ENCODE assay signal across 7 mouse cellular contexts in genomic region chr9:50855780-50856179, GRCm38 (mm10). TPM values are rescaled to one million over a fixed set of nuclear protein-coding genes. Genes with fewer than 3 reads are reported as not detected.
DNase-seq lines count a peak whose midpoint lies in the region; ATAC-seq and TF ChIP-seq lines count a peak whose summit lies in the region.

No protein-coding gene starts in this region.

- no peak for TF ChIP-seq CTCF in lung, embryonic 14.5 days (IDR thresholded peaks at IDR 0.05; ENCODE audit: low read depth)
- no peak for TF ChIP-seq CTCF in lung, adult 2 months (IDR thresholded peaks at IDR 0.05; ENCODE audit: insufficient read depth, low read length)

- peak overlapping the region; percentile 86 for H3K27ac ChIP-seq in lung, embryonic 14.5 days (ENCODE audit: low read depth)
- no peak overlapping the region for H3K27ac ChIP-seq in forebrain, embryonic 11.5 days (ENCODE audit: low read depth, low read length)
- H3K27ac ChIP-seq in limb, embryonic 12.5 days: peak overlapping the region; percentile 93
- peak overlapping the region; percentile 77; the same call in 1 of the 2 replicates for H3K27ac ChIP-seq in neural tube, embryonic 15.5 days (replicated peaks)

- H3K4me3 ChIP-seq in lung, embryonic 14.5 days (ENCODE audit: low read depth, low read length): peak overlapping the region; percentile 81; the same call in 1 of the 2 replicates
- no peak overlapping the region for H3K4me3 ChIP-seq in lung, adult 2 months (replicated peaks; ENCODE audit: extremely low read depth, low read depth, low read length)
- no peak overlapping the region for H3K4me3 ChIP-seq in forebrain, embryonic 11.5 days (ENCODE audit: low read depth, low read length)
- H3K4me3 ChIP-seq in limb, embryonic 12.5 days (replicated peaks): peak overlapping the region; percentile 98
- peak overlapping the region; percentile 84; the same call in 1 of the 2 replicates for H3K4me3 ChIP-seq in neural tube, embryonic 15.5 days (replicated peaks)

- no peak for DNase-seq in lung, embryonic 14.5 days
- DNase-seq in lung, adult 2 months: no peak
- no peak for DNase-seq in forebrain, embryonic 11.5 days (ENCODE audit: low spot score)
- no peak for DNase-seq in gastrocnemius, adult 18-20 months (ENCODE audit: low spot score)
- no peak for DNase-seq in cerebellum, adult 8-10 months

- peaks cover 22% of the 10 kb centered on the region for H3K36me3 ChIP-seq in lung, embryonic 14.5 days (ENCODE audit: insufficient read depth)
- H3K36me3 ChIP-seq in forebrain, embryonic 11.5 days (ENCODE audit: control insufficient read depth, insufficient read depth, low read length): no peaks in the 10 kb centered on the region
- peaks cover 23% of the 10 kb centered on the region for H3K36me3 ChIP-seq in limb, embryonic 12.5 days
- peaks cover 16% of the 10 kb centered on the region for H3K36me3 ChIP-seq in neural tube, embryonic 15.5 days

- H3K9ac ChIP-seq in lung, embryonic 14.5 days: no peak overlapping the region
- H3K9ac ChIP-seq in forebrain, embryonic 11.5 days (ENCODE audit: low read length): peak overlapping the region; percentile 89; the same call in 1 of the 2 replicates
- peak overlapping the region; percentile 54; the same call in 1 of the 2 replicates for H3K9ac ChIP-seq in limb, embryonic 12.5 days (replicated peaks)
- H3K9ac ChIP-seq in neural tube, embryonic 15.5 days (replicated peaks): no peak overlapping the region

- no peaks in the 10 kb centered on the region for H3K27me3 ChIP-seq in lung, embryonic 14.5 days (ENCODE audit: insufficient read depth, low read length)
- no peaks in the 10 kb centered on the region for H3K27me3 ChIP-seq in forebrain, embryonic 11.5 days (ENCODE audit: control insufficient read depth, insufficient read depth, low read length)
- H3K27me3 ChIP-seq in limb, embryonic 12.5 days: no peaks in the 10 kb centered on the region
- H3K27me3 ChIP-seq in neural tube, embryonic 15.5 days (replicated peaks): no peaks in the 10 kb centered on the region

- no peak for TF ChIP-seq POLR2A in lung, adult 2 months (IDR thresholded peaks at IDR 0.05; ENCODE audit: borderline replicate concordance, extremely low read depth, low read depth, low read length)

- H3K4me1 ChIP-seq in lung, embryonic 14.5 days (ENCODE audit: insufficient read depth): peaks cover 2% of the 10 kb centered on the region; the same call in 1 of the 2 replicates
- H3K4me1 ChIP-seq in lung, adult 2 months (ENCODE audit: control insufficient read depth, insufficient read depth, low read length): peaks cover 3% of the 10 kb centered on the region; the same call in 1 of the 2 replicates
- H3K4me1 ChIP-seq in forebrain, embryonic 11.5 days (replicated peaks; ENCODE audit: control insufficient read depth, insufficient read depth, low read length): peaks cover 4% of the 10 kb centered on the region; the same call in 1 of the 2 replicates
- H3K4me1 ChIP-seq in limb, embryonic 12.5 days (replicated peaks): peaks cover 34% of the 10 kb centered on the region
- H3K4me1 ChIP-seq in neural tube, embryonic 15.5 days: peaks cover 17% of the 10 kb centered on the region

- peak overlapping the region; percentile 69 for H3K4me2 ChIP-seq in lung, embryonic 14.5 days
- H3K4me2 ChIP-seq in forebrain, embryonic 11.5 days (ENCODE audit: low read depth, low read length, severe bottlenecking): peak overlapping the region; percentile 59; the same call in 1 of the 2 replicates
- peak overlapping the region; percentile 71 for H3K4me2 ChIP-seq in limb, embryonic 12.5 days
- peak overlapping the region; percentile 80 for H3K4me2 ChIP-seq in neural tube, embryonic 15.5 days

- no peaks in the 10 kb centered on the region for H3K9me3 ChIP-seq in lung, embryonic 14.5 days (ENCODE audit: low read depth, low read length)
- no peaks in the 10 kb centered on the region for H3K9me3 ChIP-seq in forebrain, embryonic 11.5 days (ENCODE audit: control insufficient read depth, low read length)
- no peaks in the 10 kb centered on the region for H3K9me3 ChIP-seq in limb, embryonic 12.5 days
- H3K9me3 ChIP-seq in neural tube, embryonic 15.5 days (replicated peaks): no peaks in the 10 kb centered on the region

- no peak for ATAC-seq in lung, embryonic 14.5 days (ENCODE audit: insufficient read depth)
- no peak for ATAC-seq in forebrain, embryonic 11.5 days (replicated peaks; ENCODE audit: low FRiP score)
- no peak for ATAC-seq in limb, embryonic 12.5 days (ENCODE audit: insufficient number of reproducible peaks, insufficient read depth, low FRiP score, low TSS enrichment, low read depth)
- ATAC-seq in neural tube, embryonic 15.5 days (ENCODE audit: low FRiP score): no peak

- 63% methylated on average over 5 of the region's 5 CpGs for WGBS in lung, embryonic 14.5 days
- WGBS in lung, adult 2 months: 78% methylated on average over 5 of the region's 5 CpGs
- 66% methylated on average over 5 of the region's 5 CpGs for WGBS in forebrain, embryonic 11.5 days
- 66% methylated on average over 5 of the region's 5 CpGs for whole genome bisulfite sequencing in limb, embryonic 12.5 days
- WGBS in neural tube, embryonic 15.5 days: 67% methylated on average over 5 of the region's 5 CpGs

RNA-seq across cellular contexts. Expression of gene Ppp2r1b, which starts 10.7 kb away (rescaled TPM):
- 72.9 and 73.7 TPM in 2 replicates for polyA plus RNA-seq in lung, embryonic 14.5 days (2014; fragmentation: Nextera tagmentation; extraction: Ambion mirVana)
- 6.8 and 12.5 TPM in 2 replicates for polyA plus RNA-seq in lung, adult 2 months (2012; rRNA removed)
- 125 and 132 TPM in 2 replicates for polyA plus RNA-seq in forebrain, embryonic 11.5 days (2014; fragmentation: Nextera tagmentation; extraction: Ambion mirVana)
- polyA plus RNA-seq in limb, embryonic 12.5 days (2016; fragmentation: Nextera tagmentation; extraction: Ambion mirVana): 102 and 106 TPM in 2 replicates
- polyA plus RNA-seq in neural tube, embryonic 15.5 days (2015; fragmentation: Nextera tagmentation; extraction: Ambion mirVana): 43.8 and 50.8 TPM in 2 replicates
- total RNA-seq in gastrocnemius, adult 18-20 months (2021): 1 to 10 TPM; 4.3 to 5.4 TPM

Comparison
In these comparisons a context has a peak if more than half of its experiments do, and no peak if none do; other contexts are left out.
1. H3K4me3 ChIP-seq: peak in lung, embryonic 14.5 days (single experiment), limb, embryonic 12.5 days (single experiment) and neural tube, embryonic 15.5 days (single experiment); none in lung, adult 2 months (single experiment) and forebrain, embryonic 11.5 days (single experiment).
2. H3K9ac ChIP-seq: peak in forebrain, embryonic 11.5 days (single experiment) and limb, embryonic 12.5 days (single experiment); none in lung, embryonic 14.5 days (single experiment) and neural tube, embryonic 15.5 days (single experiment).
3. Peak in every context shown above with its lines, with median percentiles within 50 percentile points of each other: H3K4me2 ChIP-seq.